Mouse (Mus musculus): ENCODE data around the gene Polr2a. TPM values are rescaled to one million over a fixed set of nuclear protein-coding genes. Genes with fewer than 3 reads are reported as not detected.

Polr2a gene
- polyA plus RNA-seq, 2 experiments: 14.3 to 19.5 TPM

DNA sequence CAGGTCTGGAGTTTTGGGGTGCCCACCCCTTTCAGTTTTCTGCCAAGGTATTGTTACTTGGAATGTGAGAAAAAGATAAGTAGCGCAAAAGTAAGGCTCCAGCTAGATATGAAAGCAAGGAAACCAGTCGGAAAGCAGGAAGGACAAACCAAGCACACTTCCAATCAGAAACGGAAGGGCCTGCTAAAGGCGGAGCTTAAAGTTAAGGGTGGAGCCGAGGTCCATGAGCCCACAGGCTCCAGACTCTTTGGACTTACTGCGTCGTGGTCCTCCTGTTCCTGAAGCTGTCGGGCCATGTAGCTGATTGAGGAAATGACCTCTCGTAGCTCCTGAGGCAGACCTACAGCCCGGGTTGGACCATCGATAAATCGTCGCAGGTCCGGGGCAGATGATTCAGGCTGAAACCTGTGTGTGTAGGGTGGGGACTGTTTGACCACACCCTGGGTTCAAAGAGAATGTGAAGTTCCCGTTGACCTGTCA is 26.4 kb upstream of the Polr2a start:
- no peaks in the 10 kb centered on the region for H3K9me3 ChIP-seq (ENCODE audit: control insufficient read depth, low read length)
- H3K4me3 ChIP-seq (ENCODE audit: insufficient read depth in 1 of 2, low read depth in 2 of 2, low read length in 2 of 2): peak overlapping the region; percentile 35 to 65
- peaks cover 11 to 12% of the 10 kb centered on the region in 2 experiments for H3K4me1 ChIP-seq (replicated peaks; ENCODE audit: control insufficient read depth in 2 of 2, insufficient read depth in 2 of 2, low read length in 1 of 2)
- no peaks in the 10 kb centered on the region for H3K36me3 ChIP-seq (replicated peaks; ENCODE audit: control insufficient read depth, insufficient read depth, low read depth)
- DNase-seq (ENCODE audit: low read depth in 3 of 3, low spot score in 3 of 3): peak; percentile 57 to 71 (median 67)
- peak overlapping the region; percentile 28; the same call in 1 of the 2 replicates for H3K27ac ChIP-seq
- TF ChIP-seq EP300 (IDR thresholded peaks at IDR 0.05; ENCODE audit: low read depth): peak; percentile 22; the same call in 1 of the 2 replicates
- TF ChIP-seq CTCF (IDR thresholded peaks at IDR 0.05; ENCODE audit: low read depth): no peak
- peaks cover 11% of the 10 kb centered on the region for H3K27me3 ChIP-seq (ENCODE audit: control insufficient read depth, insufficient read depth, low read length)
- ATAC-seq (ENCODE audit: insufficient read depth): peak; percentile 81
- H3K9ac ChIP-seq (replicated peaks): peak overlapping the region; percentile 3
- peak overlapping the region; percentile 59 for H3K4me2 ChIP-seq (ENCODE audit: low read depth)
- WGBS (ENCODE audit: insufficient replicate concordance): 8% methylated on average over 15 of the region's 15 CpGs

DNA sequence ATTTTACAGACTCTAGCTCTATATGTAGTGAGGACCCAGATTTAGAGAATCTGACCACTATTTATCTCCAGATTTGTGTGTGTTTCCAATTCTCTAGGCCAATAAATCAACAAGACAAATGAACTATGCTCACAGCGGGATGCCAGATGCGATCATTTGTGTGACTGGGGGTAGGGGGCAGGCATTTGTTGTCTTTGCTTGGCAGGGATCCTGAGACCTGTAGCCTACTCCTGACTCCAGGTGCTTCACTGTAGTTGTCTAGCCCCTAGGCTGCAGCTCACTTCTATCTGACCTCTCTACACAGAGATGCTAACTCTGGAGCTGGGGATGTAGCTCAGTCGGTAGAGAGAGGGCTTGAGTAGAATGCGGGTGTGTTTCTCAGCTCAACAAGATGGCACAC is 23.4 kb upstream of the Polr2a start:
- DNase-seq (ENCODE audit: low read depth in 3 of 3, low spot score in 3 of 3): no peak
- Histone ChIP-seq H3K27me3 (ENCODE audit: control insufficient read depth, insufficient read depth, low read length) (peaks cover 14% of the 10 kb centered on the region), H3K9ac (replicated peaks) (no peak overlapping the region), H3K4me3 (ENCODE audit: insufficient read depth in 1 of 2, low read depth in 2 of 2, low read length in 2 of 2) (no peak overlapping the region), H3K4me2 (ENCODE audit: low read depth) (no peak overlapping the region), H3K9me3 (ENCODE audit: control insufficient read depth, low read length) (no peaks in the 10 kb centered on the region), H3K36me3 (replicated peaks; ENCODE audit: control insufficient read depth, insufficient read depth, low read depth) (no peaks in the 10 kb centered on the region), H3K4me1 (replicated peaks; ENCODE audit: control insufficient read depth in 2 of 2, insufficient read depth in 2 of 2, low read length in 1 of 2) (peaks cover 11 to 12% of the 10 kb centered on the region in 2 experiments), H3K27ac (no peak overlapping the region)
- WGBS (ENCODE audit: insufficient replicate concordance): 37% methylated on average over 4 of the region's 4 CpGs
- no peak for TF ChIP-seq CTCF (IDR thresholded peaks at IDR 0.05; ENCODE audit: low read depth)
- TF ChIP-seq EP300 (IDR thresholded peaks at IDR 0.05; ENCODE audit: low read depth): no peak
- no peak for ATAC-seq (ENCODE audit: insufficient read depth)

DNA sequence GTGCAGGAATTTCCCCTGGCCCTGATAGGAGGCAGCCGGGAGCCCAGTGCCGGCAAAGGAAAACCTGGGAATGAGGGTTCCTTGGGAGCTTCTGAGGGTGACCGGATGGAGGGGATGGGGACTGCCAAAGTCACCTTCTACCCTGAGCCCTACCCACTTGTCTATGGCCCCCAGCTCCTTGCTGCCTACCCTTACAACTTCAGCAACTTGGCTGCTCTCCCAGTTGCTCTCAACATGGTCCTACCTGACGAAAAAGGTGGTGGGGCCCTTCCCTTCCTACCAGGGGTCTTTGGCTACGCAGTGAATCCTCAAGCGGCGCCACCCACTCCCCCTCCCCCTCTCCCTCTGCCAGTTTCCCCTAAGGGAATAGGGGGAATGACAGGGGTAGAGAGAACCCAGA is 20.5 kb upstream of the Polr2a start:
- H3K27ac ChIP-seq: no peak overlapping the region
- TF ChIP-seq CTCF (IDR thresholded peaks at IDR 0.05; ENCODE audit: low read depth) (no peak), EP300 (IDR thresholded peaks at IDR 0.05; ENCODE audit: low read depth) (no peak)
- no peak for ATAC-seq (ENCODE audit: insufficient read depth)
- no peaks in the 10 kb centered on the region for H3K9me3 ChIP-seq (ENCODE audit: control insufficient read depth, low read length)
- H3K4me2 ChIP-seq (ENCODE audit: low read depth): no peak overlapping the region
- peaks cover 14% of the 10 kb centered on the region for H3K27me3 ChIP-seq (ENCODE audit: control insufficient read depth, insufficient read depth, low read length)
- H3K36me3 ChIP-seq (replicated peaks; ENCODE audit: control insufficient read depth, insufficient read depth, low read depth): no peaks in the 10 kb centered on the region
- H3K9ac ChIP-seq (replicated peaks): no peak overlapping the region
- DNase-seq (ENCODE audit: low read depth in 3 of 3, low spot score in 3 of 3): no peak
- WGBS (ENCODE audit: insufficient replicate concordance): 55% methylated on average over 7 of the region's 7 CpGs
- H3K4me3 ChIP-seq (ENCODE audit: insufficient read depth in 1 of 2, low read depth in 2 of 2, low read length in 2 of 2): no peak overlapping the region
- H3K4me1 ChIP-seq (replicated peaks; ENCODE audit: control insufficient read depth in 2 of 2, insufficient read depth in 2 of 2, low read length in 1 of 2): no peaks in the 10 kb centered on the region

DNA sequence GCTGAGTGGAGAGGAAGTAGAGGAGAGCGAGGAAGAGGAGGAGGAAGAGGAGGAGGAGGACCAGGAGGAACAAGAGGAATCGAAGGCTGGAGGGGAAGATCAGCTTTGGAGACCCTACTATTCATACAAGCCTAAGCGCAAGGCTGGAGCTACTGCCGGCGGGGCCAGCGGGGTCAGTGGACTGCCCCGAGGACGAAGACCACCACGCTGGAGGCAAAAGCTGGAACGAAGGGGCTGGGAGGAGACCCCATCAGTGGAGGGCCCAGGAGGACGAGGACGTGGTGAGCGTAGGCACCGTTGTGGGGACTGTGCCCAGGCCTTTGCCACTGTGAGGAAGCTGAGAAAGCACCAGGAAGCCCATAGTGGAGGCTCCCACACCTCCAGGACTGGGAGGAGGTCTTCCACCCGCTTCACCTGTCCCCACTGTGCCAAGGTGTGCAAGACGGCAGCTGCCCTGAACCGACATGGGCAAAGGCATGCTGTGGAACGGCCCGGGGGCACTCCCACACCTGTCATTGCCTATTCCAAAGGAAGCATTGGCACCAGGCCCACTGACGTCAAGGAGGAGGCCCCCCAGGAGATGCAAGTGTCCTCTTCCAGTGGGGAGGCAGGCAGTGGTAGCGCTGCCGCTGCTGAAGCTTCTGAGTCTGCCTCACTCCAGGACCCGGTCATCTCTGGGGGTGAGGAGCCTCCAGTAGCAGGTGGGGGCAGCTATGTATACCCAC is 20.0 kb upstream of the Polr2a start:
- TF ChIP-seq EP300 (IDR thresholded peaks at IDR 0.05; ENCODE audit: low read depth) (no peak), CTCF (IDR thresholded peaks at IDR 0.05; ENCODE audit: low read depth) (no peak)
- WGBS (ENCODE audit: insufficient replicate concordance): 60% methylated on average over 23 of the region's 23 CpGs
- Histone ChIP-seq H3K27ac (no peak overlapping the region), H3K4me1 (replicated peaks; ENCODE audit: control insufficient read depth in 2 of 2, insufficient read depth in 2 of 2, low read length in 1 of 2) (no peaks in the 10 kb centered on the region), H3K9ac (replicated peaks) (no peak overlapping the region), H3K9me3 (ENCODE audit: control insufficient read depth, low read length) (no peaks in the 10 kb centered on the region), H3K4me3 (ENCODE audit: insufficient read depth in 1 of 2, low read depth in 2 of 2, low read length in 2 of 2) (no peak overlapping the region), H3K27me3 (ENCODE audit: control insufficient read depth, insufficient read depth, low read length) (peaks cover 14% of the 10 kb centered on the region), H3K36me3 (replicated peaks; ENCODE audit: control insufficient read depth, insufficient read depth, low read depth) (no peaks in the 10 kb centered on the region), H3K4me2 (ENCODE audit: low read depth) (no peak overlapping the region)
- ATAC-seq (ENCODE audit: insufficient read depth): no peak
- no peak for DNase-seq (ENCODE audit: low read depth in 3 of 3, low spot score in 3 of 3)

DNA sequence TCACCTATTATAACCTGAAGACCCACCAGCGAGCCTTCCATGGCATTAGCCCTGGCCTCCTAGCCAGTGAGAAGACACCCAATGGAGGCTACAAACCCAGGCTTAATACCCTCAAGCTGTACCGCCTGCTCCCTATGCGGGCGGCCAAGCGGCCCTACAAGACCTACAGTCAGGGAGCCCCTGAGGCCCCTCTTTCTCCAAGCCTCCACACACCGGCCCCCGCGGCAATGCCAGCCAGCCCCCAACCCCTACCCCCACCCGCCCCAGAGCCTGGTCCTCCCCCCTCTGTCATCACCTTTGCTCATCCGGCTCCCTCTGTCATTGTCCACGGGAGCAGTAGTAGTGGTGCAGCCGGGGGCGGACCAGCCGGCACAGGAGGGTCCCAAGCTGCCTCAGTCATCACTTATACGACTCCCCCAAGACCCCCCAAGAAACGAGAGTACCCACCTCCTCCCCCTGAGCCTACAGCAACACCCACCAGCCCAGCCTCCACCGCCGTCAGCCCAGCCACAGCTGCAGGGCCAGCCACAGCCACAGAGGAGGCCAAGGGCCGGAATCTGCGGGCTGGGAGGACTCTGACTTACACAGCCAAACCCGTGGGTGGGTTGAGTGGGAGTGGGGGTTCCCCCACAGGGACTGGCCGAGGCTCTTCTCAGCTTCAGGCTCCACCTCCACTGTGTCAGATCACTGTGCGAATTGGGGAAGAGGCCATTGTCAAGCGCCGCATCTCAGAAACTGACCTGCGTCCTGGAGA is 19.2 kb upstream of the Polr2a start:
- DNase-seq (ENCODE audit: low read depth in 3 of 3, low spot score in 3 of 3) (no peak), ATAC-seq (ENCODE audit: insufficient read depth) (no peak)
- H3K36me3 ChIP-seq (replicated peaks; ENCODE audit: control insufficient read depth, insufficient read depth, low read depth): no peaks in the 10 kb centered on the region
- no peaks in the 10 kb centered on the region for H3K4me1 ChIP-seq (replicated peaks; ENCODE audit: control insufficient read depth in 2 of 2, insufficient read depth in 2 of 2, low read length in 1 of 2)
- H3K4me2 ChIP-seq (ENCODE audit: low read depth): no peak overlapping the region
- no peaks in the 10 kb centered on the region for H3K9me3 ChIP-seq (ENCODE audit: control insufficient read depth, low read length)
- peaks cover 14% of the 10 kb centered on the region for H3K27me3 ChIP-seq (ENCODE audit: control insufficient read depth, insufficient read depth, low read length)
- H3K9ac ChIP-seq (replicated peaks): no peak overlapping the region
- TF ChIP-seq EP300 (IDR thresholded peaks at IDR 0.05; ENCODE audit: low read depth) (no peak), CTCF (IDR thresholded peaks at IDR 0.05; ENCODE audit: low read depth) (no peak)
- WGBS (ENCODE audit: insufficient replicate concordance): 52% methylated on average over 26 of the region's 26 CpGs
- H3K4me3 ChIP-seq (ENCODE audit: insufficient read depth in 1 of 2, low read depth in 2 of 2, low read length in 2 of 2): no peak overlapping the region
- no peak overlapping the region for H3K27ac ChIP-seq
